Mouse (Mus musculus) heart, postnatal 0 days (tissue): ENCODE data around the gene Kpna2. TPM values are rescaled to one million over a fixed set of nuclear protein-coding genes. Genes with fewer than 3 reads are reported as not detected.
"Not testable (repeated sequence)": the region's sequence is repeated elsewhere in the genome, so short reads cannot be mapped to it uniquely, and the experiment has no call there.

Source experiments
- ATAC-seq: fragments of 200-750 bp; cut with Nextera tagmentation; 2 replicates; pipeline ENCODE4 v1.8.0; 2017; ENCODE audit warnings: low read depth, moderate number of reproducible peaks, moderate library complexity; ENCODE audit not compliant: insufficient read depth
- DNase-seq: peaks from one replicate; pipeline ENCODE4 v3.0.0-alpha.2; 2016; ENCODE audit warnings: low spot score
- H3K27ac ChIP-seq: fragments of 300-500 bp; sonication (generic); 2 replicates; pipeline ENCODE4 v1.5.1; 2014; ENCODE audit warnings: low read depth, mild to moderate bottlenecking
- H3K27me3 ChIP-seq: fragments of 300-500 bp; sonication (generic); 2 replicates; pipeline ENCODE4 v1.6.1; 2014; ENCODE audit warnings: low read length, mixed read lengths; ENCODE audit not compliant: control insufficient read depth, insufficient read depth
- H3K36me3 ChIP-seq: fragments of 300-500 bp; sonication (generic); replicated peaks from 2 replicates; pipeline ENCODE4 v1.6.1; 2014; ENCODE audit warnings: low read length, mixed read lengths; ENCODE audit not compliant: control insufficient read depth, insufficient read depth
- H3K4me1 ChIP-seq: fragments of 300-500 bp; sonication (generic); 2 replicates; pipeline ENCODE4 v1.6.1; 2014; ENCODE audit warnings: antibody characterized with exemption; ENCODE audit not compliant: control insufficient read depth, insufficient read depth
- H3K4me2 ChIP-seq: fragments of 300-500 bp; sonication (generic); 2 replicates; pipeline ENCODE4 v1.6.1; 2014; ENCODE audit warnings: low read depth, mild to moderate bottlenecking, low read length, moderate library complexity
- H3K4me3 ChIP-seq: fragments of 300-500 bp; sonication (generic); 2 replicates; pipeline ENCODE4 v1.5.1; 2014; ENCODE audit warnings: low read depth, low read length
- H3K9ac ChIP-seq: fragments of 300-500 bp; sonication (generic); replicated peaks from 2 replicates; pipeline ENCODE4 v1.6.1; 2014; ENCODE audit warnings: low read depth, low read length, mixed read lengths
- H3K9me3 ChIP-seq: fragments of 300-500 bp; sonication (generic); replicated peaks from 2 replicates; pipeline ENCODE4 v1.6.1; 2016; ENCODE audit warnings: low read length; ENCODE audit not compliant: control insufficient read depth
- CTCF ChIP-seq: IDR thresholded peaks from 2 replicates; pipeline ENCODE4 v1.5.1; 2016; ENCODE audit warnings: antibody characterized with exemption, control low read depth, low read depth
- EP300 ChIP-seq: IDR thresholded peaks from 2 replicates; pipeline ENCODE4 v1.6.1; 2016; ENCODE audit warnings: antibody characterized with exemption, low read depth
- WGBS: fragments of 180-500 bp; shearing (Covaris S2); extraction: QIAGEN DNeasy Blood & Tissue Kit; methylation state at CpG from one replicate; pipeline ENCODE4 v1.1.7; 2014; 5-methylcytosine and 5-hydroxymethylcytosine counted together
- polyA plus RNA-seq: library from polyadenylated mRNA; unstranded; fragments of >200 nt; fragmentation: Nextera tagmentation; extraction: Ambion mirVana; gene quantifications from 2 replicates; pipeline ENCODE4 v1.2.1, GENCODE M21; 2015
- total RNA-seq: library from RNA; depleted of rRNA; stranded (reverse); fragments of >200 nt; gene quantifications from 2 replicates; pipeline ENCODE4 v1.2.3, GENCODE M21; 2014; ENCODE audit warnings: low replicate concordance

The Kpna2 gene
- total and polyA plus RNA-seq, 2 experiments from 2014 or later = 124 to 177 TPM

DNA sequence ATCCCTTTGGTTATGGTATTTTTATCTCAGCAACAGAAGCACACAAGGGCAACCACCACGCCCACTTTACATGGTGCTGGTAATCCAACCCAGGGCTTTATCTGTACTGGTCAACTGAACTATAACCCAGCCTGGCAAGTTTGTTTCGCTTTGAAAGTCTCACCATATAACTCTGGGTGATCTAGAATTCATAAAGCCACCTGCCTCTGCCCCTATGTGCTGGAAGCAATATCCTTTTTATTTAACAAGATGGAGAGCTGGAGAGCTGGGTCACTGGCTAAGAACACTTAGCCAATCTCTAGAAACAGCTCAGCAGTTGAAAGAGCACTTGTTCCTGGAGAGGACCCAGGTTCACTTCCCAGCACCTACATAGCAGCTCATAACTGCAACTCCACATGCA lies 12.0 kb downstream of the Kpna2 start:
- TF ChIP-seq EP300 (no peak), CTCF (no peak)
- ATAC-seq = no peak
- Histone ChIP-seq H3K9me3 (no peaks in the 10 kb centered on the region), H3K4me1 (0 out of 2 replicates have a peak, but pooled peaks cover 4% of the 10 kb centered on the region), H3K27ac (no peak overlapping the region), H3K27me3 (no peaks in the 10 kb centered on the region), H3K4me2 (no peak overlapping the region), H3K36me3 (peaks cover 50% of the 10 kb centered on the region), H3K9ac (no peak overlapping the region), H3K4me3 (no peak overlapping the region)
- 91% methylated on average over 2 of the region's 2 CpGs for WGBS
- no peak for DNase-seq

- ATAC-seq, H3K4me3 ChIP-seq: not testable (repeated sequence)
- WGBS = 84% methylated on average over 8 of the region's 9 CpGs
Measured at GRCm38 (mm10) chr11:106985979-106986604, 13.2 kb downstream of the Kpna2 start.

GRCm38 (mm10) chr11:106982351-106982750 lies 17.0 kb downstream of the Kpna2 start:
- Histone ChIP-seq H3K36me3 (peaks cover 5% of the 10 kb centered on the region), H3K9me3 (no peaks in the 10 kb centered on the region), H3K9ac (no peak overlapping the region), H3K4me2 (no peak overlapping the region), H3K27ac (peak overlapping the region; percentile 49), H3K27me3 (no peaks in the 10 kb centered on the region), H3K4me1 (0 out of 2 replicates have a peak, but pooled peaks cover 4% of the 10 kb centered on the region), H3K4me3 (no peak overlapping the region)
- no peak for TF ChIP-seq EP300
- no peak for TF ChIP-seq CTCF
- ATAC-seq = peak; percentile 51; the same call in 1 of the 2 replicates
- peak; percentile 50 for DNase-seq
- 22% methylated on average over 5 of the region's 5 CpGs for WGBS

More at GRCm38 (mm10) chr11:106985979-106986604, 13.2 kb downstream of the Kpna2 start:
- H3K27me3 ChIP-seq, H3K9ac ChIP-seq, H3K9me3 ChIP-seq, H3K4me1 ChIP-seq, H3K27ac ChIP-seq, DNase-seq, H3K4me2 ChIP-seq: not testable (repeated sequence)
- H3K36me3 ChIP-seq = peaks cover 39% of the 10 kb centered on the region

- ATAC-seq (no peak), DNase-seq (no peak)
- Histone ChIP-seq H3K27ac (peak overlapping the region; percentile 49; the same call in 1 of the 2 replicates), H3K9ac (no peak overlapping the region), H3K4me3 (no peak overlapping the region), H3K27me3 (no peaks in the 10 kb centered on the region), H3K36me3 (no peaks in the 10 kb centered on the region), H3K9me3 (no peaks in the 10 kb centered on the region), H3K4me2 (no peak overlapping the region), H3K4me1 (0 out of 2 replicates have a peak, but pooled peaks cover 4% of the 10 kb centered on the region)
- WGBS = 34% methylated on average over 1 of the region's 1 CpGs
- TF ChIP-seq CTCF (no peak), EP300 (no peak)
Measured at GRCm38 (mm10) chr11:106981787-106982186, 17.6 kb downstream of the Kpna2 start.

DNA sequence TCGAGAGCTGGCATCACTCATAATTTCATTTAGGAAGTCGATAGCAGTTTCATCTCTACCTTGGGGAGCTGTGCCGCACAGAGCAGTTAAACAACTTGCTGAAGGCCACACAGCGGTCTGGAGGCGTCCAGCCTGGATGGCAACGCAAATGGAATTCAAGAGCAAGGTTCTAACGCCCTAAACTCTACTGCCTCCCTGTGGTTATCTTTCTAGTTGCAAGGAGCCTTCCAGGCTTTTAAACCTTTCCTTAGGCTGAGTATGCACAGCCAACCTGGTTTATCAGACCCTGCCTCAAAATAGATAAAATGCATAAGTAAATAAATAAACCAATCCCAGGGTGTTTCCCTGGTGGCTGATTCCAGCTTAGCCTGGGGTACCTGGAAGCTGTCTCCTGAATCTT lies 18.9 kb downstream of the Kpna2 start:
- TF ChIP-seq EP300 = no peak
- peak; percentile 89 for TF ChIP-seq CTCF
- no peak overlapping the region for H3K4me2 ChIP-seq
- no peaks in the 10 kb centered on the region for H3K9me3 ChIP-seq
- no peak overlapping the region for H3K27ac ChIP-seq
- DNase-seq = peak; percentile 80
- H3K36me3 ChIP-seq = no peaks in the 10 kb centered on the region
- H3K27me3 ChIP-seq = no peaks in the 10 kb centered on the region
- no peak overlapping the region for H3K9ac ChIP-seq
- H3K4me1 ChIP-seq = 0 out of 2 replicates have a peak, but pooled peaks cover 4% of the 10 kb centered on the region
- ATAC-seq = peak; percentile 27; the same call in 1 of the 2 replicates
- WGBS = 16% methylated on average over 7 of the region's 7 CpGs
- no peak overlapping the region for H3K4me3 ChIP-seq

DNA sequence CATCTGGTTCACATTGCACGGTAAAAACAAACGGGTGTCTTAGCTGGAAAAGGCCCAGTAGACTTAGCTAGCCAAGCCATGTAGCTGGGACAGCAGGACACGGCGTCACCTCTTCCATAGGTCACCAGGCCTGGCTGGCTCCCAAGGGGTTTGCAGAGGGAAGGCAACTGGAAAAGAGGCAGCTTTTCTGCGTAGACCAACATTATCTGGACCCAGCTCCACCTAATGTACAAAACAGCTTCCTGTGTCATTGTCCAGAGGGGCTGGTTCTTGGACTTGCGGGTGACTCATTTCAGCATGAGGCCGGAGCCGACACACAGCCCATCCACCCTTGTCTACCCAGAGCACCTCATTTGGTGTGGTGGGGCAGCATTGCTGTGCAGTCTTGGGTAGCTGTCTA lies 23.1 kb downstream of the Kpna2 start:
- H3K27me3 ChIP-seq = no peaks in the 10 kb centered on the region
- peak; percentile 84 for DNase-seq
- H3K9ac ChIP-seq = no peak overlapping the region
- no peak overlapping the region for H3K4me2 ChIP-seq
- WGBS = 57% methylated on average over 8 of the region's 8 CpGs
- TF ChIP-seq CTCF = no peak
- TF ChIP-seq EP300 = peak; percentile 55; the same call in 1 of the 2 replicates
- no peaks in the 10 kb centered on the region for H3K4me1 ChIP-seq
- peak overlapping the region; percentile 80 for H3K27ac ChIP-seq
- no peaks in the 10 kb centered on the region for H3K36me3 ChIP-seq
- no peaks in the 10 kb centered on the region for H3K9me3 ChIP-seq
- ATAC-seq = peak; percentile 89
- no peak overlapping the region for H3K4me3 ChIP-seq
